Mouse (Mus musculus) CD4-positive, CD25-positive, alpha-beta regulatory T cell (primary cell): ENCODE measurements around the gene Neurog3. TPM values are rescaled to one million over a fixed set of nuclear protein-coding genes. Genes with fewer than 3 reads are reported as not detected.

Source experiments
- polyA plus RNA-seq: library from polyadenylated mRNA; unstranded; fragments of 100-300 nt; shearing (Covaris generic); gene quantifications from one replicate; pipeline ENCODE4 v1.2.1, GENCODE M21; 2017

The Neurog3 gene
- not detected for polyA plus RNA-seq

GRCm38 (mm10) chr10:62132691-62133281 lies at the start of gene Neurog3:
Gene Neurog3, plus strand, starts transcription at chr10:62133090.

GRCm38 (mm10) chr10:62143820-62144219 lies 10.9 kb downstream of the Neurog3 start, which contains the start of gene Fam241b:
Gene Fam241b, minus strand, starts transcription at chr10:62143920.

Other genes starting within 250 kb of the Neurog3 start
- gene Col13a1, start 154.0 kb upstream of the Neurog3 start, polyA plus RNA-seq = not detected
- 8.6 TPM for gene Fam241b, start 10.8 kb downstream of the Neurog3 start, polyA plus RNA-seq
- 0.41 TPM for gene Tspan15, start 98.2 kb downstream of the Neurog3 start, polyA plus RNA-seq
- not detected for gene Tacr2, start 119.3 kb downstream of the Neurog3 start, polyA plus RNA-seq
- 109 TPM for gene Hk1, start 246.8 kb downstream of the Neurog3 start, polyA plus RNA-seq